12 mouse cellular contexts compared by ENCODE assay signal in the genomic region with DNA sequence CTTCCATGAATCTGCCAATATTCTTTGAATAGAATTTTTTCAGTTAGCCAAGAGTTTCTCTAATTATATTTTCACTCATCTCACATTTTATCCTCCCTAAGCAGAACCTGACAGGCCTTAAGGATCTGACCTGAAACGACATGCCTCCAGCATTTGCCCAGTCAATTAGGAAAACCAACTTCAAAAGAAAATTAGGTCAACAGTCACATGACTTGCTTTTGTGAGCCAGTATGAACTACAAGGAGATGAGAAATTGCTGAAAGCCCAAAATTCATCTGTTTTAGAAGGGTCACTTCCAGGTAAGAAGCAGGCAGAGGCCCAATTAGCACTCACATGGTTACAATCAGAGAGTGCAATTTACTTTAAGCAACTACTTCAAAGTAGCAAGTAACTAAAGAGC.
"Had no signal": no experiment of that assay in that cellular context is flagged by ENCODE, and none has a peak within 500 bp of the region (broad histone marks: within the 10 kb centered on the region; RNA-seq: fewer than 3 reads in every experiment).

No protein-coding gene starts in this region.

- H3K27ac ChIP-seq: limb, embryonic 13.5 days; lung, embryonic 15.5 days; macrophage; midbrain, embryonic 12.5 days; stomach, postnatal 0 days had no signal

- H3K4me2 ChIP-seq: limb, embryonic 13.5 days; liver, embryonic 11.5 days; lung, embryonic 15.5 days; midbrain, embryonic 12.5 days had no signal

- H3K4me1 ChIP-seq: lung, embryonic 15.5 days had no signal

- H3K9ac ChIP-seq: limb, embryonic 13.5 days; lung, embryonic 15.5 days; midbrain, embryonic 12.5 days had no signal

- DNase-seq: kidney, adult 11 months; left cerebral cortex, postnatal 4 days; lung, postnatal 14 days; thymus, adult 18-20 months; thymus, postnatal 14 days had no signal

- H3K27me3 ChIP-seq: limb, embryonic 13.5 days; lung, embryonic 15.5 days; megakaryocyte, embryonic 14.5 days; midbrain, embryonic 12.5 days had no signal

- H3K4me3 ChIP-seq: limb, embryonic 13.5 days; lung, embryonic 15.5 days; megakaryocyte, embryonic 14.5 days; midbrain, embryonic 12.5 days had no signal

- H3K9me3 ChIP-seq: limb, embryonic 13.5 days; lung, embryonic 15.5 days; megakaryocyte, embryonic 14.5 days; midbrain, embryonic 12.5 days had no signal

- H3K36me3 ChIP-seq: limb, embryonic 13.5 days; lung, embryonic 15.5 days; midbrain, embryonic 12.5 days had no signal
